Mouse (Mus musculus) lung, postnatal 0 days (tissue): ENCODE data around the gene Antxr1.

ENCODE experiments used
- CTCF ChIP-seq: IDR thresholded peaks from 2 replicates; pipeline ENCODE4 v1.5.1; 2016; ENCODE audit warnings: antibody characterized with exemption, mild to moderate bottlenecking
- EP300 ChIP-seq: IDR thresholded peaks from 2 replicates; pipeline ENCODE4 v1.6.1; 2016; ENCODE audit warnings: antibody characterized with exemption, mild to moderate bottlenecking, control low read depth

GRCm38 (mm10) chr6:87304486-87304885 lies 31.1 kb downstream of the Antxr1 start:
- no peak for TF ChIP-seq CTCF
- TF ChIP-seq EP300 = no peak
